Mouse (Mus musculus) G1E (cell line): ENCODE results near the gene Stag1.

Experiments
- CTCF ChIP-seq: IDR thresholded peaks from 2 replicates; pipeline ENCODE4 v1.5.1; 2012; ENCODE audit warnings: low read depth, low read length, inconsistent platforms, mixed read lengths
- GATA1 ChIP-seq: IDR thresholded peaks from 2 replicates; pipeline ENCODE4 v1.6.1; 2012; ENCODE audit warnings: borderline replicate concordance, low read length, inconsistent platforms, mixed read lengths
- GATA2 ChIP-seq: IDR thresholded peaks from 2 replicates; pipeline ENCODE4 v1.6.1; 2012; ENCODE audit warnings: low read depth, low read length, inconsistent platforms, borderline replicate concordance
- POLR2AphosphoS5 ChIP-seq: IDR thresholded peaks from 2 replicates; pipeline ENCODE4 v1.6.1; 2012; ENCODE audit warnings: low read depth, low read length, inconsistent platforms; ENCODE audit not compliant: insufficient replicate concordance
- TAL1 ChIP-seq: conservative IDR thresholded peaks from 2 replicates; pipeline ENCODE4 v1.6.1; 2012; ENCODE audit warnings: low read depth, low read length, inconsistent platforms, mixed read lengths

- no peak for TF ChIP-seq POLR2AphosphoS5
- no peak for TF ChIP-seq GATA1
- no peak for TF ChIP-seq CTCF
- no peak for TF ChIP-seq TAL1
- TF ChIP-seq GATA2: no peak
Measured at GRCm38 (mm10) chr9:101005866-101006265, 408.3 kb downstream of the Stag1 start.
